Mouse (Mus musculus) adrenal gland, adult 18-20 months (tissue): Measurements from ENCODE around the gene Cnih2. TPM values are rescaled to one million over a fixed set of nuclear protein-coding genes. Genes with fewer than 3 reads are reported as not detected.
A peak's percentile ranks its signal among the peaks of the same experiment; 100 is the strongest.

Experiments
- DNase-seq, 2 experiments: peaks; one replicate each; pipeline ENCODE4 v3.0.0; 2021 to 2022; ENCODE audit warnings: low spot score in 2 of 2
- total RNA-seq, 2 experiments: library from RNA; stranded (reverse); gene quantifications; 1 replicate in 1 of 2; 2 replicates in 1 of 2; pipeline ENCODE4 v1.2.3; 2021

Gene Cnih2
- total RNA-seq, 2 experiments from 2014 or later = 1.9 to 2.3 TPM

GRCm38 (mm10) chr19:5069486-5069885 lies 28.8 kb downstream of the Cnih2 start:
- DNase-seq = no peak

- no peak for DNase-seq
These were observed 29.6 kb downstream of the Cnih2 start for GRCm38 (mm10) chr19:5068570-5069234.

GRCm38 (mm10) chr19:5067867-5068569 lies 30.3 kb downstream of the Cnih2 start, which contains the start of gene Cd248:
Cd248 (plus strand) TSS chr19:5068078.
- DNase-seq = peak; percentile 28 to 56

- DNase-seq = no peak
These were observed 31.1 kb downstream of the Cnih2 start for GRCm38 (mm10) chr19:5067040-5067799.

- no peak for DNase-seq
These were observed 33.2 kb downstream of the Cnih2 start for GRCm38 (mm10) chr19:5065104-5065503.

GRCm38 (mm10) chr19:5062446-5062845 lies 35.9 kb downstream of the Cnih2 start:
- no peak for DNase-seq

GRCm38 (mm10) chr19:5062041-5062440 lies 36.3 kb downstream of the Cnih2 start:
- DNase-seq = no peak

- no peak for DNase-seq
These were observed 37.7 kb downstream of the Cnih2 start for GRCm38 (mm10) chr19:5060365-5061330.

GRCm38 (mm10) chr19:5058801-5059771 lies 39.2 kb downstream of the Cnih2 start:
- DNase-seq = no peak

- DNase-seq = no peak
These were observed 40.2 kb downstream of the Cnih2 start for GRCm38 (mm10) chr19:5057876-5058775.

GRCm38 (mm10) chr19:5056251-5056650 lies 42.1 kb downstream of the Cnih2 start:
- DNase-seq = no peak

GRCm38 (mm10) chr19:5053909-5054308 lies 44.4 kb downstream of the Cnih2 start:
- DNase-seq = peak; percentile 53 to 60

GRCm38 (mm10) chr19:5052853-5053252 lies 45.5 kb downstream of the Cnih2 start:
- no peak for DNase-seq

- DNase-seq = no peak
These were observed 46.0 kb downstream of the Cnih2 start for GRCm38 (mm10) chr19:5052166-5052822.

GRCm38 (mm10) chr19:5051515-5051914 lies 46.8 kb downstream of the Cnih2 start:
- DNase-seq = no peak

GRCm38 (mm10) chr19:5051031-5051430 lies 47.3 kb downstream of the Cnih2 start:
- DNase-seq = peak in 1 of 2 experiments; percentile 29

- peak in 1 of 2 experiments; percentile 47 for DNase-seq
These were observed 48.0 kb downstream of the Cnih2 start, which contains the start of gene Rin1 for GRCm38 (mm10) chr19:5050047-5050905. Rin1 (plus strand) TSS chr19:5050481.
